Mouse (Mus musculus): ENCODE data around the gene Boll.
A peak's percentile ranks its signal among the peaks of the same experiment; 100 is the strongest.

The Boll gene

GRCm38 (mm10) chr1:55210202-55210965 lies 152.9 kb downstream of the Boll start:
- peak in 1 of 2 experiments; percentile 65 for DNase-seq (ENCODE audit: inconsistent age in 2 of 2, low spot score in 1 of 2)

DNA sequence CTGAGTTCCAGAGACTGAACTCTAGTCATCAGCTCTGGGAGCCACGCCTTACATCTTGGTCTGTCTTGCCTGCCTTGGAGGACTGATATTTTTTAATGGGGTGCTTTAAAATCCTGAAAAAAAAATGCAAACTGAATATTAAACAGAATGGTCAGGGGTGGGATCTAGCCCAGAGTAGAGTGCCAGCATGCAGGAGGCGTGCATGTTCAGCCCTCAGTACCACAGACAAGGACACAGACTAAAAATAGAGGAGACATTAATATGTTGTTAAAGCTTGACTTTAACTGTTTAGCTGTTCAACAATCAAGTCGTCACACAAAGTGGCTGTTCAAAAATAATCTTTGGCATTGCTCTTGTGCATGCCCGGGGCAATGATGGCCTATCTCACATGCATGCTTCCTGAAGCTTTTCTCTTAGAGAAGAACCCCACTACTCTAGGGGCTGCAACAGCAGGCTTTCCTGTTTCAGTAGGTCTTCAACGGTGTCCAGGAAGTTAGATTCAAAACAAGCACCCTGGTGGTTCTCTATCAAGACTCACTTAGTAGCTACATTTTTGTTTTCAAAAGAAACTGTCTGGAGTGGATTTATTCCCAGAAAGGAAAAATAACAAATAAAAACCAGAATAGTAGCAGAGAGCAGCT lies 154.6 kb downstream of the Boll start:
- peak in 1 of 2 experiments; percentile 60 for DNase-seq (ENCODE audit: inconsistent age in 2 of 2, low spot score in 1 of 2)

DNA sequence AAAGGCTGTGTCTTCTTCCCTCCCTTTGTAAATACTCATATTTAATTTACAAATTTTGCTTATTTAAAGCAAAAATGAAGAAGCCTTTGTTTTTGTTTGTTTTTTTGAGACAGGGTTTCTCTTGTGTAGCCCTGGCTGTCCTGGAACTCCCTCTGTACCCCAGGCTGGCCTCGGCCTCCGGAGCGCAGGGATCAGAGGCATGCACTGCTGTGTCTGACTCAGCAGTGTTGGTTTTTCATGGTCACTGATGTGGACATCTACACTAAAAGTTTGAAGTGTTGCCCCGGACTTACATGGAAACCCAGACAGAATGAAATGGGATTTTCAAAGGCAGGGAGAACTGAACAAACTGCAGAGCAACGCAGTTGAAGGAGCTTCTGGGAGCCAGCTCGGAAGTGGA lies 155.7 kb downstream of the Boll start:
- DNase-seq (ENCODE audit: inconsistent age in 2 of 2, low spot score in 1 of 2) = peak; percentile 48 to 77

GRCm38 (mm10) chr1:55205808-55206327 lies 157.4 kb downstream of the Boll start:
- DNase-seq (ENCODE audit: inconsistent age in 2 of 2, low spot score in 1 of 2) = no peak

- DNase-seq (ENCODE audit: inconsistent age in 2 of 2, low spot score in 1 of 2) = peak; percentile 79 to 89
Measured at GRCm38 (mm10) chr1:55201850-55202752, 161.2 kb downstream of the Boll start.

- DNase-seq (ENCODE audit: inconsistent age in 2 of 2, low spot score in 1 of 2) = no peak
Measured at GRCm38 (mm10) chr1:55198719-55199118, 164.6 kb downstream of the Boll start.

Measured in adrenal gland, adult (tissue).